Mouse (Mus musculus): Measurements from ENCODE around the gene Rcc1. TPM values are rescaled to one million over a fixed set of nuclear protein-coding genes. Genes with fewer than 3 reads are reported as not detected.

The Rcc1 gene
- polyA plus RNA-seq, 1 experiment from 2014 or later, result 79.4 TPM

DNA sequence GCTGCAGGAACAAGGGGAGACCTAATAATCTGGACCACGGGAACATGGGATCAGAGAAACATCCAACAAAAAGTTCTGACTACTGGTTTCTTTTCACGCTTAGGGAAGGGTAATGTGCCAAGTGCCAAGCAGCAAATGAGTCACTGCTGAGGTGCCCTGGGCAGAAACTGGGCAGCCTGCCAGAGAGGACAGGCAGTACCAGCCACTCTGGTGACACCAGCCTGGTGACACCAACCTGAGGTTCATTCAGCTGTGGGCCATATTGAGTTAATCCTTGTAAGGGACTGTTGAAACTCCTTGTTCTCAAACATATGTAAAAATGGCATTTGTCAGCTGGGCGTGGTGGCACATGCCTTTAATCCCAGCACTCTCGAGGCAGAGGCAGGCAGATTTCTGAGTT is 1.2 kb upstream of the Rcc1 start:
- Histone ChIP-seq H3K27ac (peak overlapping the region; percentile 97), H3K9ac (peak overlapping the region; percentile 92), H3K4me1 (replicated peaks) (peaks cover 66% of the 10 kb centered on the region), H3K4me3 (replicated peaks) (no peak overlapping the region), H3K4me2 (peak overlapping the region; percentile 77), H3K27me3 (no peaks in the 10 kb centered on the region), H3K9me3 (replicated peaks) (no peaks in the 10 kb centered on the region), H3K36me3 (peaks cover 59% of the 10 kb centered on the region)
- ATAC-seq (ENCODE audit: low read depth), result no peak
- DNase-seq, result no peak
- WGBS (ENCODE audit: insufficient replicate concordance), result 86% methylated on average over 4 of the region's 4 CpGs

- Histone ChIP-seq H3K27ac (peak overlapping the region; percentile 97), H3K4me3 (replicated peaks) (peak overlapping the region; percentile 84), H3K36me3 (peaks cover 42% of the 10 kb centered on the region), H3K4me1 (replicated peaks) (peaks cover 72% of the 10 kb centered on the region), H3K4me2 (peak overlapping the region; percentile 77), H3K27me3 (no peaks in the 10 kb centered on the region), H3K9ac (peak overlapping the region; percentile 92), H3K9me3 (replicated peaks) (no peaks in the 10 kb centered on the region)
- no peak for DNase-seq
- ATAC-seq (ENCODE audit: low read depth), result no peak
- under 1% methylated on average over 14 of the region's 14 CpGs for WGBS (ENCODE audit: insufficient replicate concordance)
Observed at GRCm38 (mm10) chr4:132352739-132353138, 666 bp downstream of the Rcc1 start.

- peak overlapping the region; percentile 84 for H3K4me3 ChIP-seq (replicated peaks)
- peak overlapping the region; percentile 92 for H3K9ac ChIP-seq
- H3K27ac ChIP-seq, result peak overlapping the region; percentile 97
- H3K4me1 ChIP-seq (replicated peaks), result peaks cover 61% of the 10 kb centered on the region
- H3K9me3 ChIP-seq (replicated peaks), result no peaks in the 10 kb centered on the region
- no peaks in the 10 kb centered on the region for H3K27me3 ChIP-seq
- ATAC-seq (ENCODE audit: low read depth) (no peak), DNase-seq (no peak)
- peak overlapping the region; percentile 77 for H3K4me2 ChIP-seq
- 13% methylated on average over 1 of the region's 1 CpGs for WGBS (ENCODE audit: insufficient replicate concordance)
- H3K36me3 ChIP-seq, result peaks cover 32% of the 10 kb centered on the region
Observed at GRCm38 (mm10) chr4:132351401-132351800, 2.0 kb downstream of the Rcc1 start.

GRCm38 (mm10) chr4:132350854-132351253 is 2.6 kb downstream of the Rcc1 start:
- Histone ChIP-seq H3K27ac (peak overlapping the region; percentile 97), H3K27me3 (no peaks in the 10 kb centered on the region), H3K9ac (peak overlapping the region; percentile 92; the same call in 1 of the 2 replicates), H3K9me3 (replicated peaks) (no peaks in the 10 kb centered on the region), H3K4me3 (replicated peaks) (peak overlapping the region; percentile 84; the same call in 1 of the 2 replicates), H3K4me1 (replicated peaks) (peaks cover 61% of the 10 kb centered on the region), H3K4me2 (peak overlapping the region; percentile 77), H3K36me3 (peaks cover 29% of the 10 kb centered on the region)
- DNase-seq (no peak), ATAC-seq (ENCODE audit: low read depth) (peak; percentile 8; the same call in 1 of the 2 replicates)
- WGBS (ENCODE audit: insufficient replicate concordance), result 43% methylated on average over 3 of the region's 3 CpGs

GRCm38 (mm10) chr4:132350123-132350740 is 3.2 kb downstream of the Rcc1 start:
- H3K4me3 ChIP-seq (replicated peaks), result no peak overlapping the region
- peaks cover 29% of the 10 kb centered on the region for H3K36me3 ChIP-seq
- no peaks in the 10 kb centered on the region for H3K9me3 ChIP-seq (replicated peaks)
- peak; percentile 6 for ATAC-seq (ENCODE audit: low read depth)
- no peaks in the 10 kb centered on the region for H3K27me3 ChIP-seq
- peaks cover 57% of the 10 kb centered on the region for H3K4me1 ChIP-seq (replicated peaks)
- 10% methylated on average over 2 of the region's 2 CpGs for WGBS (ENCODE audit: insufficient replicate concordance)
- DNase-seq, result no peak
- H3K9ac ChIP-seq, result 0 out of 2 replicates have a peak overlapping the region, but pooled peaks have one; percentile 26
- H3K27ac ChIP-seq, result peak overlapping the region; percentile 97
- 0 out of 2 replicates have a peak overlapping the region, but pooled peaks have one; percentile 77 for H3K4me2 ChIP-seq

- DNase-seq, result no peak
- ATAC-seq (ENCODE audit: low read depth), result no peak
- 0 out of 2 replicates have a peak overlapping the region, but pooled peaks have one; percentile 26 for H3K9ac ChIP-seq
- no peaks in the 10 kb centered on the region for H3K27me3 ChIP-seq
- H3K27ac ChIP-seq, result peak overlapping the region; percentile 97
- WGBS (ENCODE audit: insufficient replicate concordance), result 40% methylated on average over 3 of the region's 3 CpGs
- H3K36me3 ChIP-seq, result peaks cover 29% of the 10 kb centered on the region
- H3K9me3 ChIP-seq (replicated peaks), result no peaks in the 10 kb centered on the region
- H3K4me3 ChIP-seq (replicated peaks), result no peak overlapping the region
- H3K4me1 ChIP-seq (replicated peaks), result peaks cover 53% of the 10 kb centered on the region
- H3K4me2 ChIP-seq, result no peak overlapping the region
Observed at GRCm38 (mm10) chr4:132349495-132350122, 3.8 kb downstream of the Rcc1 start.

DNA sequence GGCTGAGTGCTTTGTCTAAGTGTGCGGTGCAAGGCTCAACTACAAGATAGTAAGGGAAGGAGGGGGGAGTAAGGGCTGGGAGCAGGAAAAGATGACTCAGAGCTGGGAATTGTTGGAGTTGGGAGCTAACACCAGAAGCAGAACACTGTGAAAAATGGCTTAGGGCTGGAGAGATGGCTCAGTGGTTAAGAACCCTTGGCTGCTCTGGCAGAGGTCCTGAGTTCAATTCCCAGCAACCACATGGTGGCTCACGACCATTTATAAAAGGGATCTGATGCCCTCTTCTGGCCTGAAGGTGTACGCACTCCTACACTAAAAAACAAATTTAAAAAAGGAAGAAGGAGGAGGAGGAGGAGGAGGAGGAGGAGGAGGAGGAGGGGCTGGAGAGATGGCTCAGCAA is 6.7 kb downstream of the Rcc1 start:
- Histone ChIP-seq H3K4me1 (replicated peaks) (peaks cover 66% of the 10 kb centered on the region), H3K9ac (no peak overlapping the region), H3K9me3 (replicated peaks) (no peaks in the 10 kb centered on the region), H3K4me3 (replicated peaks) (no peak overlapping the region), H3K36me3 (peaks cover 30% of the 10 kb centered on the region), H3K27me3 (no peaks in the 10 kb centered on the region), H3K27ac (no peak overlapping the region; the same call in 1 of the 2 replicates), H3K4me2 (no peak overlapping the region; the same call in 1 of the 2 replicates)
- 52% methylated on average over 3 of the region's 3 CpGs for WGBS (ENCODE audit: insufficient replicate concordance)
- ATAC-seq (ENCODE audit: low read depth) (no peak), DNase-seq (no peak)

DNA sequence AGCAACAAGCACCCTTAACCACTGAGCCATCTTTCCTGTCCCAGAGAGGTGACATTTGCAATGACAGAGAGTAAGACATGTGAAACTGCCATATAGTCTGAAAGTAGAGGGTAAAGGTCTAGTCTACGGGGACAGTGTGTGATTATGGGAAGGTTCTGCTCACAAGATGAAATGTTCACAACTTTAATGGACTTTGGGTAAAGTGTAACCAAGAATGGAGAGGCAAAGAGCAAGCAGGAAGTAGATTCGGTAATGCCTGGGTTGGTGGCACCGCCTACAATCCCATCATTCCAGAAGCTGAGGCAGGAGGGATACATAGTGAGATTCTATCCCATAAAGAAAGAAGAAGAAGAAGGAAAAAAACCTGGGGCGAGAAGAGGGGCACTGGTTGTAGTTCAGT is 7.1 kb downstream of the Rcc1 start:
- DNase-seq (no peak), ATAC-seq (ENCODE audit: low read depth) (no peak)
- H3K4me3 ChIP-seq (replicated peaks), result 0 out of 2 replicates have a peak overlapping the region, but pooled peaks have one; percentile 81
- H3K27ac ChIP-seq, result peak overlapping the region; percentile 39; the same call in 1 of the 2 replicates
- H3K36me3 ChIP-seq, result peaks cover 30% of the 10 kb centered on the region
- no peaks in the 10 kb centered on the region for H3K27me3 ChIP-seq
- WGBS (ENCODE audit: insufficient replicate concordance), result 69% methylated on average over 4 of the region's 4 CpGs
- H3K9ac ChIP-seq, result peak overlapping the region; percentile 92; the same call in 1 of the 2 replicates
- H3K4me2 ChIP-seq, result peak overlapping the region; percentile 86
- peaks cover 66% of the 10 kb centered on the region for H3K4me1 ChIP-seq (replicated peaks)
- H3K9me3 ChIP-seq (replicated peaks), result no peaks in the 10 kb centered on the region

GRCm38 (mm10) chr4:132345843-132346212 is 7.6 kb downstream of the Rcc1 start:
- Histone ChIP-seq H3K4me1 (replicated peaks) (peaks cover 66% of the 10 kb centered on the region), H3K4me3 (replicated peaks) (peak overlapping the region; percentile 81), H3K27me3 (no peaks in the 10 kb centered on the region), H3K4me2 (peak overlapping the region; percentile 86), H3K9ac (peak overlapping the region; percentile 92), H3K9me3 (replicated peaks) (no peaks in the 10 kb centered on the region), H3K27ac (0 out of 2 replicates have a peak overlapping the region, but pooled peaks have one; percentile 39), H3K36me3 (peaks cover 28% of the 10 kb centered on the region)
- no peak for ATAC-seq (ENCODE audit: low read depth)
- no peak for DNase-seq
- 43% methylated on average over 5 of the region's 5 CpGs for WGBS (ENCODE audit: insufficient replicate concordance)

GRCm38 (mm10) chr4:132345135-132345842 is 8.1 kb downstream of the Rcc1 start:
- Histone ChIP-seq H3K4me3 (replicated peaks) (peak overlapping the region; percentile 81), H3K4me2 (peak overlapping the region; percentile 86), H3K27ac (peak overlapping the region; percentile 90), H3K4me1 (replicated peaks) (peaks cover 66% of the 10 kb centered on the region), H3K9me3 (replicated peaks) (no peaks in the 10 kb centered on the region), H3K27me3 (no peaks in the 10 kb centered on the region), H3K9ac (peak overlapping the region; percentile 92), H3K36me3 (peaks cover 28% of the 10 kb centered on the region)
- peak; percentile 89 for DNase-seq
- ATAC-seq (ENCODE audit: low read depth), result peak; percentile 83
- under 1% methylated on average over 83 of the region's 83 CpGs for WGBS (ENCODE audit: insufficient replicate concordance)
